Mouse (Mus musculus) limb, embryonic 15.5 days (tissue): ENCODE results near the gene Wwox. TPM values are rescaled to one million over a fixed set of nuclear protein-coding genes. Genes with fewer than 3 reads are reported as not detected.

Source experiments
- ATAC-seq: fragments of 200-750 bp; cut with Nextera tagmentation; 2 replicates; pipeline ENCODE4 v1.8.0; 2017; ENCODE audit warnings: low read depth, moderate TSS enrichment; ENCODE audit not compliant: insufficient number of reproducible peaks, low FRiP score, low TSS enrichment
- H3K27ac ChIP-seq: fragments of 300-500 bp; sonication (generic); 2 replicates; pipeline ENCODE4 v1.5.1; 2015; ENCODE audit warnings: moderate library complexity, mild to moderate bottlenecking, inconsistent platforms
- H3K27me3 ChIP-seq: fragments of 300-500 bp; sonication (generic); 2 replicates; pipeline ENCODE4 v1.6.1; 2015; ENCODE audit warnings: inconsistent platforms
- H3K36me3 ChIP-seq: fragments of 300-500 bp; sonication (generic); 2 replicates; pipeline ENCODE4 v1.6.1; 2015; ENCODE audit warnings: inconsistent platforms
- H3K4me1 ChIP-seq: fragments of 300-500 bp; sonication (generic); 2 replicates; pipeline ENCODE4 v1.6.1; 2015; ENCODE audit warnings: inconsistent platforms
- H3K4me2 ChIP-seq: fragments of 300-500 bp; sonication (generic); 2 replicates; pipeline ENCODE4 v1.6.1; 2015; ENCODE audit warnings: mild to moderate bottlenecking, inconsistent platforms
- H3K4me3 ChIP-seq: fragments of 300-500 bp; sonication (generic); 2 replicates; pipeline ENCODE4 v1.5.1; 2015; ENCODE audit warnings: mild to moderate bottlenecking, inconsistent platforms
- H3K9ac ChIP-seq: fragments of 300-500 bp; sonication (generic); 2 replicates; pipeline ENCODE4 v1.6.1; 2015; ENCODE audit warnings: inconsistent platforms
- H3K9me3 ChIP-seq: fragments of 300-500 bp; sonication (generic); 2 replicates; pipeline ENCODE4 v1.6.1; 2016; ENCODE audit warnings: inconsistent platforms
- WGBS: fragments of 180-500 bp; shearing (Covaris S2); methylation state at CpG from one replicate; pipeline ENCODE4 v1.1.7; 2015; 5-methylcytosine and 5-hydroxymethylcytosine counted together
- polyA plus RNA-seq: library from polyadenylated mRNA; unstranded; fragments of >200 nt; fragmentation: Nextera tagmentation; extraction: Ambion mirVana; gene quantifications from 2 replicates; pipeline ENCODE4 v1.2.1, GENCODE M21; 2015

The Wwox gene
- polyA plus RNA-seq, 1 experiment from 2014 or later: 10.4 TPM

DNA sequence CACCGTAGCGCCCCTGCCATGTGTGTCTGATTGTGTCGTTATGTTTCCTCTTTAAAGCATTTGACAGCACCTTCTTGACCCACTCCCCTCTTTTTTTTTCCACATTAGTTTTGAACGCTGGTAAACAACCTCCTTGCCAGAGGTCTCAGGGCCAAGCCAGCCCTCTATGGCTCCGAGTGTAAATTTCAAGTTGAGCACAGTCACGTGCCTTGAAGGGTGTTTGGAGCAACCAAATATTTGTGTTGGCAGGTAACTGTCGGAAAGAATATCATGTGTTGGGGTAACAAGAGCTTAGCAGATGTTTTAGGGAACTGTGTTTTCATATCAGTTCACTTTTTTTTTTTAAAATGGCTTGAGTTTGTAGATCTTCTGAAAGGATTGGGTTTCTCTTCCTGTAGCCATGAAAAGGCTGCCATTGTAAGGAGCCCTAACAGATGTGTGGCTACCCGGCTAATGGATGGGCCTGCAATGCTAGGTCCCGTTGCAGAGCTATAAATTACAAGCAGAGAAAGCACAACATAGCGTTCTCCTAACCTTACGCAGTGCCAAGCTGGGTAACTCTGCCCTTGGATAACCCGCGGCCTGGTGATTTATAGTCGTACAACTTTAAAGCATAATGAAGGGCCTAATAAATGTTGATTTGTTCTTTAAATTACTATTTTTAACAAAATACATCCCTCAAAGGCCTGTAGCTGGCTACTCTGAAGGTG lies 277.2 kb downstream of the Wwox start:
- 26% methylated on average over 14 of the region's 14 CpGs for WGBS

DNA sequence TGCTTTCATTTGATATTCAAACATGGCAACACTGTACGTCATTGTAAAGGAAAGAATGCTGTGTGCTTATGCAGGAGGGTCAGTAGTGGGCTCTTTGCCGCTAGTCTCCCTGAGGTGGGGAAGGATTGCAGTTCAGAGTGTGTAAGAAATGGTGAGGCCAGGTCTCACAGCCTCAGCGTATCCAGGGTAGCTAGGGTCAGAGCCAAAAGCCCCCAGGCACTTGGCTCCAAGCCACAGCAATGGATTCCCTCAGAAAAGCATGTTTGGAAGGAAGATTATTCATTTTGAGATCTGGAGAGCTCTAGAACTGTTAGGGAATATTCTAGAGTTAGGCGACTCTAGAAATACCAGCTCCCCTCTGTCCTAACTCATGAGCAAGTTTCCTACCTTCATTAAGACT lies 279.4 kb downstream of the Wwox start:
- Histone ChIP-seq H3K27me3 (no peaks in the 10 kb centered on the region), H3K4me3 (no peak overlapping the region), H3K36me3 (no peaks in the 10 kb centered on the region), H3K9me3 (no peaks in the 10 kb centered on the region), H3K4me2 (no peak overlapping the region), H3K9ac (no peak overlapping the region), H3K27ac (no peak overlapping the region), H3K4me1 (peaks cover 16% of the 10 kb centered on the region)
- 65% methylated on average over 4 of the region's 4 CpGs for WGBS
- no peak for ATAC-seq

More for the DNA sequence above, 277.2 kb downstream of the Wwox start:
- ATAC-seq: no peak
- peaks cover 8% of the 10 kb centered on the region for H3K4me1 ChIP-seq
- H3K36me3 ChIP-seq: no peaks in the 10 kb centered on the region
- H3K4me2 ChIP-seq: no peak overlapping the region
- H3K9me3 ChIP-seq: no peaks in the 10 kb centered on the region
- H3K27me3 ChIP-seq: no peaks in the 10 kb centered on the region
- H3K9ac ChIP-seq: no peak overlapping the region
- H3K27ac ChIP-seq: no peak overlapping the region
- H3K4me3 ChIP-seq: no peak overlapping the region

DNA sequence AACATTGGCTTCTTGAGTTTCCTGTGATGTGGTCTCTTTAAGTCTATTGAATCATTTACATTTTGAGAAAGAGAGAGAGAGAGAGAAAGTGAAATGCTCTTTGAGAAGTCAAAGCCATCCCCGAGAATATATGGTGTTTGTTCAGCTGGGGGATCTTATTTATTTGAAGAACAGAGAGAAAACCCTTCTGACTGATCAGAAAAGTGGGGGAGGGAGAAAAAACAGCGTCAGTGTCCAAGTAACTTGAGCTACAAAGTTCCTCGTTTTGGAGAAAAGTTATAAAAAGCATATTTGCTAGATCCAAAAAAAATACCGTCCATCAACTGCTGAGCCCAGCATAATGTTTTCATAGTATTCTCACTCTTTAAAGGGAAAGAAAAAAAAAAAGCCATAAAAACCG lies 283.2 kb downstream of the Wwox start:
- H3K4me3 ChIP-seq: no peak overlapping the region
- H3K36me3 ChIP-seq: no peaks in the 10 kb centered on the region
- no peak for ATAC-seq
- H3K4me2 ChIP-seq: no peak overlapping the region
- H3K4me1 ChIP-seq: peaks cover 14% of the 10 kb centered on the region
- 30% methylated on average over 5 of the region's 5 CpGs for WGBS
- no peak overlapping the region for H3K9ac ChIP-seq
- no peak overlapping the region for H3K27ac ChIP-seq
- no peaks in the 10 kb centered on the region for H3K9me3 ChIP-seq
- peaks cover 2% of the 10 kb centered on the region; the same call in 1 of the 2 replicates for H3K27me3 ChIP-seq

DNA sequence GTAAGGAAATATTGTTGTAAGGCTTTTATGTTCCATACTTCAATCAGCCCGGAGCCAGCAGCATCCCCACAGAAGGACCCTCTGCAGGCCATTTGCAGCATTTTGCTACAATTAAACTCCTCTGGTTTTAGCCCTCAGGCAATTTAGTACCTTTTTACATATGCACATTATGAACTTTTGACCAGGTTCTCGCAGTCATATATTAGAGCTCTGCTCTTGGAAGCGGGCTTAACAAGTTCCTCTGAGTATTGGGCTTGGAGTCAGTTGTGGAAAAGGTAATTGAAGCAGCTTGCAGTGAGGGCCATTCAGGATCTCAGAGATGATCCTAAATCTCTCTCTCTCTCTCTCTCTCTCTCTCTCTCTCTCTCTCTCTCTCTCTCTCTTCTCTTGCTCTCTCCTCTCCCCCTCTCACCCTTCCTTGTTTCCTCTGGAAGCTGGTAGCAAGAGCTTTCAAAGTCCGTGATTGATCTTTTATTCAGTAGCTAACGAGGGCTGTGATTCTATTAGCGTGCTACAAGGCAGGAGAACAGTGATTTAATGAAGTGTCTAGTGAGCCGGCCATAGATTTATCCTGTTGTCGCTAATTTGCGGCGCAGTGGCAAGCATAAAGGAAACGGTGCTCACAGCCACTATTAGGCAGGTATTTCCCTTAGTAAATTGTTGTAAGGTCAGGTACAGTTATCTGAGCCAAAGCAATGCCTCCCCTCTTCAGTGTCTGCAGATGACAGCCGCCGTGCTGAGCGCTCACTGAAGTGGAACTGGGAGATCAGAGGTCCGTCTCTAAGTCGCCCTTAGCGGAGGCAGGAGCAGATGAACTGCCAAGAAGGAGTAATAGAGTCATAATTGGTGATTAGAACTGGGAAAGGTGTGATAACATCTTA lies 292.0 kb downstream of the Wwox start:
- Histone ChIP-seq H3K36me3 (no peaks in the 10 kb centered on the region), H3K27ac (no peak overlapping the region), H3K4me2 (peak overlapping the region; percentile 22), H3K9ac (no peak overlapping the region), H3K27me3 (peaks cover 7% of the 10 kb centered on the region), H3K4me1 (peaks cover 12% of the 10 kb centered on the region), H3K9me3 (no peaks in the 10 kb centered on the region), H3K4me3 (no peak overlapping the region)
- no peak for ATAC-seq
- WGBS: 22% methylated on average over 17 of the region's 17 CpGs

GRCm38 (mm10) chr8:114743185-114743915 lies 303.9 kb downstream of the Wwox start:
- Histone ChIP-seq H3K27me3 (no peaks in the 10 kb centered on the region), H3K27ac (no peak overlapping the region), H3K9ac (no peak overlapping the region), H3K36me3 (no peaks in the 10 kb centered on the region), H3K9me3 (0 out of 2 replicates have a peak, but pooled peaks cover 12% of the 10 kb centered on the region), H3K4me2 (no peak overlapping the region), H3K4me3 (no peak overlapping the region), H3K4me1 (no peaks in the 10 kb centered on the region)
- ATAC-seq: no peak
- 58% methylated on average over 12 of the region's 12 CpGs for WGBS

- H3K4me1 ChIP-seq: no peaks in the 10 kb centered on the region
- H3K4me2 ChIP-seq: no peak overlapping the region
- no peak overlapping the region for H3K4me3 ChIP-seq
- H3K9me3 ChIP-seq: no peaks in the 10 kb centered on the region
- 54% methylated on average over 2 of the region's 2 CpGs for WGBS
- H3K9ac ChIP-seq: no peak overlapping the region
- H3K27ac ChIP-seq: no peak overlapping the region
- no peak for ATAC-seq
- H3K27me3 ChIP-seq: no peaks in the 10 kb centered on the region
- H3K36me3 ChIP-seq: no peaks in the 10 kb centered on the region
Observed at GRCm38 (mm10) chr8:114746373-114746772, 306.9 kb downstream of the Wwox start.

DNA sequence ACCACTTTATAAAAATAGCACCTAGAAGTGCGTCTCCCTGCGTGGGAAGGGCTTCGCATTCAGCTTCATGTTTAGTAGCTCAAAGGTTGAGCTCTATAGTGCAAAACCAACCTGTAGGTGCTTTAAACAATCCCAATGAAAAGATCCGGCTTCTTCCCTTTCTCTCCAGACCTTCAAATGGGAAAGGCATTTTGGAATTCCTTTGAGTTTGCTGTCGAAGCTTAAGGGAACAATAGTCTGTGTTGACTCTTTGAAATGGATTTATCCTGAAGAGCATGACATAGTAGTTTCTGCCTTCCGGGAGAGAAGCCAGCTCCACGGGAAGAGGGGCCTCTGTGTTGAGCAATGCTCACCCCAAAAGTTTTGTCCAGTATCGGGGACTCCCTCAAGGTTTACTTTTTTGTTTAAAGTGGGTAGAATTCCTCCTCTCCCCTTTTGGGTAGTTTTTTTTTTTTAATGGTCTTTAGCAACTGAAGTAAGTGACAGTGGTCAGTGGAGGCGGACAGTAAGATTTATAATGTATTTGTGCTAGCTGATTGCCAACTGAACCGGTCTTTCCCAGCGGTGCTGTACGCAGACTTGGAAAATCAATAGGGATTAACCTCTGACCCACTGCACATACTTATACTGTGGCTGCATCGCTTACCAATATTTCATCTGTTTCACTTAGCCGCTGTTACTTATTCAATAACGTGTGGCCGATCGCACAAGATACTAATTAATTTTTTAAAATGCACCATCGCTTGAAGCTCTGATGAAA lies 312.1 kb downstream of the Wwox start:
- WGBS: 70% methylated on average over 18 of the region's 18 CpGs

DNA sequence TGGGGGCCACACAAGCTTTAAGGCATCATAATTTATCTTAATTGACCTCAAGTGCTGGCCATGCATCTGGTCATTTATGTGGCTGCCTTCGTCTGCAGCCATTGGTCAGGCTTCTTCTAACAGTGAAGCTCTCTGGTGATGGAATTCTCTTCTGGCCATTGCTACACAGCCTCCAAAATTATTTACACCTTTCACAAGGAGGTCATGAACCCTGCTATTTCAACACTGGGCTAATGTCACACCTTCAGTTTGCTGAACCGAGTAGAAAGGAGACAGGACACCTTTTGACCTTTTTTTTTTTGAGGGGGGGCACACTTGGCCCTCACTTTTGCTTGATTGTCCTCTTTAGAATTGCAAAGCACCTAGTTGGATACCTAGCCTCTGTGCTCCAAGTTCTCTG lies 320.2 kb downstream of the Wwox start:
- Histone ChIP-seq H3K27ac (no peak overlapping the region), H3K27me3 (no peaks in the 10 kb centered on the region), H3K4me2 (no peak overlapping the region), H3K4me1 (no peaks in the 10 kb centered on the region), H3K4me3 (no peak overlapping the region), H3K9ac (no peak overlapping the region), H3K9me3 (no peaks in the 10 kb centered on the region), H3K36me3 (no peaks in the 10 kb centered on the region)
- WGBS: 38% methylated on average over 2 of the region's 2 CpGs
- ATAC-seq: no peak

More for the DNA sequence above, 312.1 kb downstream of the Wwox start:
- no peak overlapping the region for H3K4me3 ChIP-seq
- ATAC-seq: no peak
- H3K27ac ChIP-seq: no peak overlapping the region
- H3K9ac ChIP-seq: no peak overlapping the region
- H3K27me3 ChIP-seq: no peaks in the 10 kb centered on the region
- H3K9me3 ChIP-seq: no peaks in the 10 kb centered on the region
- no peak overlapping the region for H3K4me2 ChIP-seq
- no peaks in the 10 kb centered on the region for H3K4me1 ChIP-seq
- H3K36me3 ChIP-seq: no peaks in the 10 kb centered on the region

DNA sequence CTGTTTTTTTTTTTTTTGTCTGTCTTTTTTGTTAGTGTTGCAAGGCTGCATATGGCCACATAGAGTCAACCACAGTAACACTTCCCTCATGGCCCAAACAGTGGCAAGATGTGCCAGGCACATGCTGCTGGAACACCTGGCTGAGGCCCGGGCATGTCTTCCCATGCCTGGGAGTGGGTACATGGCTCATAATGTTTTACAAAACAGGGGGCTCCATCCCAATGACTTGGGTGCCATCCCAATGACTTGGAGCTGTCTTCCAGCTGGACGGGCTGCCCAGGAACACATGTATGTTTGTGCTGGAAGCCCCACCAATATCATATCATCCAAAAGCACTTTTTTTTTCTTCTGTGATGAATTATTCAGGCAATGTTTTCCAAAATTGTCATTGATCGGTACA lies 329.1 kb downstream of the Wwox start:
- no peaks in the 10 kb centered on the region for H3K9me3 ChIP-seq
- no peak overlapping the region for H3K9ac ChIP-seq
- no peak overlapping the region for H3K4me3 ChIP-seq
- 88% methylated on average over 3 of the region's 3 CpGs for WGBS
- no peak overlapping the region for H3K27ac ChIP-seq
- 0 out of 2 replicates have a peak, but pooled peaks cover 6% of the 10 kb centered on the region for H3K27me3 ChIP-seq
- H3K4me2 ChIP-seq: no peak overlapping the region
- H3K4me1 ChIP-seq: peaks cover 10% of the 10 kb centered on the region
- H3K36me3 ChIP-seq: no peaks in the 10 kb centered on the region
- ATAC-seq: no peak

- H3K9ac ChIP-seq: no peak overlapping the region
- no peak overlapping the region for H3K4me3 ChIP-seq
- H3K27ac ChIP-seq: no peak overlapping the region
- peaks cover 10% of the 10 kb centered on the region; the same call in 1 of the 2 replicates for H3K27me3 ChIP-seq
- no peaks in the 10 kb centered on the region for H3K9me3 ChIP-seq
- ATAC-seq: no peak
- WGBS: 43% methylated on average over 31 of the region's 31 CpGs
- H3K36me3 ChIP-seq: no peaks in the 10 kb centered on the region
- H3K4me1 ChIP-seq: peaks cover 25% of the 10 kb centered on the region
- no peak overlapping the region for H3K4me2 ChIP-seq
Observed at GRCm38 (mm10) chr8:114770856-114771776, 331.7 kb downstream of the Wwox start.
